Mouse (Mus musculus) adrenal gland, postnatal 36 days (tissue): ENCODE data around the gene Gm7861. TPM values are rescaled to one million over a fixed set of nuclear protein-coding genes. Genes with fewer than 3 reads are reported as not detected.
"Not testable (repeated sequence)": the region's sequence is repeated elsewhere in the genome, so short reads cannot be mapped to it uniquely, and the experiment has no call there.

Experiments
- DNase-seq, 2 experiments: peaks; one replicate each; pipeline ENCODE4 v3.0.0; 2021; ENCODE audit warnings: mixed read lengths in 1 of 2
- long read RNA-seq, 2 experiments: library from polyadenylated mRNA; stranded (forward); transcript quantifications; one replicate each; pipeline ENCODE4 v2.0.0; 2021; ENCODE audit warnings: borderline sequencing depth in 2 of 2
- total RNA-seq, 2 experiments: library from RNA; stranded (reverse); gene quantifications; 2 replicates each; pipeline ENCODE4 v1.2.3; 2021

The Gm7861 gene
- not detected for total RNA-seq
- long read RNA-seq, experiment 1, result 0 reads
- long read RNA-seq, experiment 2, result 0 reads

- not testable (repeated sequence) for DNase-seq
Measured at GRCm38 (mm10) chr8:21594408-21594807, at the start of gene Gm7861. TSS of gene Gm7861 (minus strand) at chr8:21594508.

GRCm38 (mm10) chr8:21617883-21618282 lies 23.6 kb upstream of the Gm7861 start, which contains the start of gene Defa26:
TSS of gene Defa26 (plus strand) at chr8:21618183.
- not testable (repeated sequence) for DNase-seq

GRCm38 (mm10) chr8:21582706-21583105 lies 11.6 kb downstream of the Gm7861 start, which contains the start of gene Defa28:
TSS of gene Defa28 (plus strand) at chr8:21583006.
- not testable (repeated sequence) for DNase-seq

- not testable (repeated sequence) for DNase-seq
Measured at GRCm38 (mm10) chr8:21565086-21565485, 29.2 kb downstream of the Gm7861 start, which contains the start of gene Defa37. TSS of gene Defa37 (plus strand) at chr8:21565386.

Other genes starting within 250 kb of the Gm7861 start
- gene Defa2, start 216.0 kb downstream of the Gm7861 start, total RNA-seq, result not detected
- not detected for gene Defa33, start 202.7 kb downstream of the Gm7861 start, total RNA-seq
- gene Defa36, start 167.1 kb downstream of the Gm7861 start, total RNA-seq, result not detected
- not detected for gene Gm7849, start 137.9 kb downstream of the Gm7861 start, total RNA-seq
- not detected for gene Defa20, start 85.2 kb downstream of the Gm7861 start, total RNA-seq
- not detected for gene Defa32, start 65.5 kb downstream of the Gm7861 start, total RNA-seq
- not detected for gene Defa37, start 29.1 kb downstream of the Gm7861 start, total RNA-seq
- gene Defa28, start 11.5 kb downstream of the Gm7861 start, total RNA-seq, result not detected
- not detected for gene Defa26, start 23.7 kb upstream of the Gm7861 start, total RNA-seq
- gene Defa17, start 61.3 kb upstream of the Gm7861 start, total RNA-seq, result not detected
- not detected for gene Defa34, start 71.3 kb upstream of the Gm7861 start, total RNA-seq
- not detected for gene AY761184, start 109.1 kb upstream of the Gm7861 start, total RNA-seq
- gene Defa24, start 140.0 kb upstream of the Gm7861 start, total RNA-seq, result not detected
- not detected for gene Defb50, start 229.0 kb upstream of the Gm7861 start, total RNA-seq
- gene Defb2, start 245.4 kb upstream of the Gm7861 start, total RNA-seq, result not detected